Mouse (Mus musculus): ENCODE results near the gene Adtrp. TPM values are rescaled to one million over a fixed set of nuclear protein-coding genes. Genes with fewer than 3 reads are reported as not detected.
A peak's percentile ranks its signal among the peaks of the same experiment; 100 is the strongest.

Gene Adtrp
- polyA plus RNA-seq, 1 experiment from 2014 or later, result 0.33 TPM

DNA sequence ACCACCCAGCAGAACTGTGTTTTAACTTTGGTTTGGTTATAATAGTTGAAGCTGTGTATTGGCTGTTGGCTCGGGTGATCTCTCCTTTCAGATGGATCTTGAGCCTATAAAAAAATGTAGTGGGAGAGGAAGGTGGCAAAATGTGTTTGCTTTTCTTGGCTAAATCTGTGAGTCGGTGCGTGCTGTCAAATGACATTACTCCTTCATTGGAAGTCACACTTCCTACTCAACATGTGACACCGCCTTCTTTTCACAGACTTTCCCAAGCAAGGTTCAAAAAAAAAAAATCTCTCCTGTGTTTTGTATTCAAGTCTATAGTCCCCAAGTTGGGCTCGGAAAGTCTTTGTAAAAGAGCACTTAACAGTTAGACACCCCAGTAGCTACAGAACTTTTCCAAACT, 19.9 kb downstream of the Adtrp start:
- H3K36me3 ChIP-seq, result no peaks in the 10 kb centered on the region
- WGBS, result 72% methylated on average over 5 of the region's 5 CpGs
- H3K4me3 ChIP-seq, result no peak overlapping the region
- no peaks in the 10 kb centered on the region for H3K9me3 ChIP-seq
- no peaks in the 10 kb centered on the region for H3K27me3 ChIP-seq (replicated peaks)
- H3K9ac ChIP-seq, result no peak overlapping the region
- no peak overlapping the region for H3K4me2 ChIP-seq
- peaks cover 10% of the 10 kb centered on the region for H3K4me1 ChIP-seq
- no peak overlapping the region for H3K27ac ChIP-seq (replicated peaks)
- ATAC-seq (ENCODE audit: extremely low read depth, insufficient number of reproducible peaks, low FRiP score, low TSS enrichment), result no peak

DNA sequence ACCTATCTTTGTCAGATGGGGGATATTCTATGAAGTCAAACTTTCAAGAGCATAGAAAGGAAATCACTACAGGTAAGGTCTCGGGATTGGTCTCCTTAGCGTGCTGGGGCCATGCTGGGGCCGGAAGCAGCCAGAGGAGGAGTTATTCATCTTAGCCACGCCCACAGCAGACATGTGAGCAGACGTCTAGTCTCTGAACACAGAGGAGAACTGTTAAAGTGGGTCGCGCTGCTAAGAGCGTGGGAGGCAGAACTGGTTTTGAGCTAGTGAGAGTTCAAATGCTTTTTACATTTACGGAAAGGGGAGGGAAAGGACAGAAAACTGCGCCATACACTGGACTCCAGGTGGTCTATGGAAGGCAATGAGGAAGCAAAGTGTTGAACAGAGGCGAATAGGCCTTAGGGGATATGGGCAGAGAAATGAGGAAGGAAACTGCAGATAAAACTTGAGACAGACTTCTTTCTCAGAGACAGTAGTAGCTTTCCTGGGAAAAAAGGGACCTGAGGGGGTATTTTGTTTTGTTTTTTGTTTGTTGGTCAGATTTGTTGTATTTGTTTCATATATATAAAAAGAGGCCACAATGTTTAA, 22.0 kb downstream of the Adtrp start:
- WGBS, result 70% methylated on average over 11 of the region's 11 CpGs
- Histone ChIP-seq H3K4me2 (no peak overlapping the region), H3K27ac (replicated peaks) (no peak overlapping the region), H3K9ac (no peak overlapping the region), H3K27me3 (replicated peaks) (no peaks in the 10 kb centered on the region), H3K4me3 (no peak overlapping the region), H3K36me3 (no peaks in the 10 kb centered on the region), H3K4me1 (peaks cover 11% of the 10 kb centered on the region), H3K9me3 (no peaks in the 10 kb centered on the region)
- no peak for ATAC-seq (ENCODE audit: extremely low read depth, insufficient number of reproducible peaks, low FRiP score, low TSS enrichment)

DNA sequence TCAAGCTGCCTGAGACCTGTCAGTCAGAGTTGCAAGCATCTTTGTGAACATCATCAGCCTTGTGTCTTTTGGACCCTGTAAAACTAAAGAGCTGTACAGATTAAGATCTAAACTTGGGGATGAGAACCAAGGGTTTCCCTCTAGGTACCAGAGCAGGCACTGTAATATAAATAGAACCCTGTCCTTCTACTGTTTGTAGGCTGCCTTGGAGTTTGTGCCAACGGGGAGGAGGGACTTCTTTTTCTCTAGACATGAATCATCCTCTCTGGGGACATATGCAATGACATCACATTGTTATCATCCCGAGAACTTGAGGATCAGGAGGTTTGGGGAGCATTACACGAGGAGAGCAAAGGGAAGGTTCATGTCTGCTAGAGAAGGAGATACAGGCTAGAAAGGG, 24.4 kb downstream of the Adtrp start:
- Histone ChIP-seq H3K27me3 (replicated peaks) (no peaks in the 10 kb centered on the region), H3K36me3 (no peaks in the 10 kb centered on the region), H3K4me3 (no peak overlapping the region), H3K27ac (replicated peaks) (no peak overlapping the region), H3K4me2 (no peak overlapping the region), H3K9ac (no peak overlapping the region), H3K4me1 (peaks cover 8% of the 10 kb centered on the region), H3K9me3 (no peaks in the 10 kb centered on the region)
- 40% methylated on average over 3 of the region's 3 CpGs for WGBS
- no peak for ATAC-seq (ENCODE audit: extremely low read depth, insufficient number of reproducible peaks, low FRiP score, low TSS enrichment)

DNA sequence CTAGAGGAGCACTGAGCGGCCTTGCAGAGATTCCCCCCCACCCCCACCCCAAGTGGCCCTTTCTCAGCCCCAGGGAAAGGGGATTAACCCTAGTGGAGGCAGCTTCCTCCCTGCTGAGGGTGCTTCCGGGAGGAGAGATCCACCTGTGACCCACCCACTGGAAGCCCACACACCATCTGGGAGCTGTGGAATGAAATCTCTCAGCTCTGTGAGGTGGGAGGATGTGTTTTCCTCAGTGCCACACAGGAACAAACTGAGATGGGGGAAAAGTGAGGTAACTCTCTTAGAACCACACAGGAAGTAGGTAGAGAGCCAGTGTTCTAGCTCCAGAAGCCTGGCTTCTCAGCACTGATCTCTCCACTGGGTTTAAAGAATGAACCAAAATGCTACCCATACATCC, 24.9 kb downstream of the Adtrp start:
- Histone ChIP-seq H3K27ac (replicated peaks) (no peak overlapping the region), H3K4me1 (peaks cover 8% of the 10 kb centered on the region; the same call in 1 of the 2 replicates), H3K4me2 (no peak overlapping the region), H3K27me3 (replicated peaks) (no peaks in the 10 kb centered on the region), H3K4me3 (no peak overlapping the region), H3K36me3 (no peaks in the 10 kb centered on the region), H3K9me3 (no peaks in the 10 kb centered on the region), H3K9ac (no peak overlapping the region)
- WGBS, result 34% methylated on average over 2 of the region's 2 CpGs
- no peak for ATAC-seq (ENCODE audit: extremely low read depth, insufficient number of reproducible peaks, low FRiP score, low TSS enrichment)

DNA sequence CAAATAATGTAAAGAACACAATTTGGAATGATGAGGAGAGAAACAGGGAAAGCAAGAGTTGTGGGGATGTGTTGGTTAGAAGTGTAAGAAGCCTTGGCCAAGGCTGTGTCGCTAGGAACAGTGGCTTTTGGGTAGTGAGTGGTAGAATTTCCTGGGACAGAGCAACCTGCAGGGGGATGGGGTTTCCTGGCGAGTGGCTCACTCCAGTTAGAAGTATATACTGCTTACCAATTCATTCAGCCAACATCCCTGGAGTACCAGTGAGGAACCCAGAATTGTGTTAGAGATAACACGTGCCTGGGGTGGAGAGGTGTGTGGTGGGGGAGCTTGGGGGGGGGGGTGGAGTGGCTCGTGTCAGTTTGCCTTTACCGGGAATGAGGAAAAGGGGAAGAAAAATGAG, 25.4 kb downstream of the Adtrp start:
- Histone ChIP-seq H3K4me2 (no peak overlapping the region), H3K9ac (no peak overlapping the region), H3K27ac (replicated peaks) (no peak overlapping the region), H3K27me3 (replicated peaks) (no peaks in the 10 kb centered on the region), H3K9me3 (no peaks in the 10 kb centered on the region), H3K4me1 (peaks cover 8% of the 10 kb centered on the region; the same call in 1 of the 2 replicates), H3K4me3 (no peak overlapping the region), H3K36me3 (no peaks in the 10 kb centered on the region)
- no peak for ATAC-seq (ENCODE audit: extremely low read depth, insufficient number of reproducible peaks, low FRiP score, low TSS enrichment)
- WGBS, result 20% methylated on average over 5 of the region's 5 CpGs

DNA sequence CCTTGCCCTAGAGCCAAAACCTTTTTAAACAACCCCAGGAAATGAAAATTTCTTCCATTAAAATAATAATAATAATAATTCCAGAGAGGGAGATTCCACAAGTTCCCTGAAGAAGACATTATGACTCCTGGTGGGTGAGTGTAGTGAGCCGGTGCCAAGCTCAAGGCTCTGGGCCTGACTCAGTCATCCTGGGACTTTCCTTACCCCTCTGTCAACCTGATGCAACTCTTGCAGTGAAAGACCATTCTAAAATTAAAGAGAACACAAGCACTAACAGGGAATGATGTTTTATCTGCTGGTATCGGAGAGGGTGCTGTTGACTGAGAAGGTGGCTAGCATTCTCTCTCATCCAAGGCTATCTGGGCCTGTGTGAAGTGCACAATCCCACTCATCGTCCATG, 26.5 kb downstream of the Adtrp start:
- H3K27ac ChIP-seq (replicated peaks), result no peak overlapping the region
- H3K4me3 ChIP-seq, result no peak overlapping the region
- whole genome bisulfite sequencing, result 74% methylated on average over 3 of the region's 3 CpGs
- H3K27me3 ChIP-seq (replicated peaks), result no peaks in the 10 kb centered on the region
- H3K36me3 ChIP-seq, result no peaks in the 10 kb centered on the region
- H3K4me1 ChIP-seq, result peaks cover 8% of the 10 kb centered on the region; the same call in 1 of the 2 replicates
- ATAC-seq (ENCODE audit: extremely low read depth, insufficient number of reproducible peaks, low FRiP score, low TSS enrichment), result no peak
- H3K9me3 ChIP-seq, result no peaks in the 10 kb centered on the region
- no peak overlapping the region for H3K9ac ChIP-seq
- no peak overlapping the region for H3K4me2 ChIP-seq

DNA sequence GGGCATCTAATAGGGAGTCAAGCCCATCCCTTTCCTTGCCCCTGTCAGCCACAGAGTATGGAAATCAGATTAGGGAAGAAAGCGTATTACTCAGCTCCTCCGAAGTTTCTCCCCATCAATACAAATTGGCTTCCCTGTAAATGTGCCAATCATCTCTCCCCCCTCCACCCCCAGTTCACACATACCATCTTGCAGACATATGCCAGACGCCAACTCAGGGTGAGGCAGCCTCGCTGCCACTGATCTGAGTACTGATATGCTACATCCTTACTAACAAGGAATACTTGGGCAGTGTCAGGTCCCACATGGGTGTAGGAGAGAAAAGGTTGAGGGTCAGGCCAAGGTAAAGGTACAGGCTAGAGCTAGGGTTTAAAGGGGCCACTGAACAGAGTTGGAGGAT, 27.6 kb downstream of the Adtrp start:
- Histone ChIP-seq H3K9ac (no peak overlapping the region), H3K4me2 (no peak overlapping the region), H3K9me3 (no peaks in the 10 kb centered on the region), H3K36me3 (no peaks in the 10 kb centered on the region), H3K4me1 (peaks cover 8% of the 10 kb centered on the region; the same call in 1 of the 2 replicates), H3K4me3 (no peak overlapping the region), H3K27ac (replicated peaks) (no peak overlapping the region), H3K27me3 (replicated peaks) (no peaks in the 10 kb centered on the region)
- ATAC-seq (ENCODE audit: extremely low read depth, insufficient number of reproducible peaks, low FRiP score, low TSS enrichment), result no peak
- WGBS, result 73% methylated on average over 4 of the region's 4 CpGs

DNA sequence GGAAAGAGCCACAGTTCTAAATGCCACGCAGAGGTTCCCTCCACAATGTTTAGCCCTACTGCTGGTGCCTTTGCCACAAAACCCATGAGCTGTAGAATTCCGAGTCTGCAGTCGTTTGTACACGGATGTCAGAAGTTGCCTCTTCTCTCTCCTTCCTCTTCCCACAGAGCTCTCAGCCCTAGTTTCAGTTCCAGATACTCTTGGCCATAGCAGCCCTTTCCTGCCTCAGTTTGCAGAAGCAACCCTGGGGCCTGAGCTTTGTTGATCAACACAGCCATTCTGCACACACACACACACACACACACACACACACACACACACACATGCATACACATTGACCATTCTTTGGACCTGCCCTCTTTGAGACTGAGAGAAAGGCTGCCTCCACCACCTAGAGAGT, 28.0 kb downstream of the Adtrp start:
- Histone ChIP-seq H3K4me1 (peaks cover 8% of the 10 kb centered on the region; the same call in 1 of the 2 replicates), H3K9me3 (no peaks in the 10 kb centered on the region), H3K4me3 (no peak overlapping the region), H3K27me3 (replicated peaks) (no peaks in the 10 kb centered on the region), H3K4me2 (no peak overlapping the region), H3K9ac (no peak overlapping the region), H3K36me3 (no peaks in the 10 kb centered on the region), H3K27ac (replicated peaks) (no peak overlapping the region)
- WGBS, result 79% methylated on average over 4 of the region's 4 CpGs
- no peak for ATAC-seq (ENCODE audit: extremely low read depth, insufficient number of reproducible peaks, low FRiP score, low TSS enrichment)

DNA sequence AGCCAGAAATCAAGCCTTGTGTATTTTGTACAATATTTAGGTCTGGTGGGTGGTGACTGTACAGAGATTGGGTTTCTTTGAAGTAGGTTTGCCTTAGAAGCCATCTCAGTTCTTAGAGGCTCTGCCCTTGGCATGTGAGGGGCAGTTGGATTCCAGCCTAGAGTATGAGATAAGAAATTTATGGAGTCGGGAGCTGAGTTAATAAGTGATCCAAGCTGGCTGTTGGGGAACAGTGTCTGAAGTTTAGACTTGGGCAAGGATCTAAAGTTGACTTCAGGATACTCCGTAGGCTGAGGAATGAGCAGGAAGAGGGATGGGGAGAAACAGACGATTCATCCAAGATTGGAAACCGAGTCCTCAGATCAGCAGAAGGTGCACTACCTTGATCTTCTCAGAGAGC, 29.9 kb downstream of the Adtrp start:
- 59% methylated on average over 4 of the region's 4 CpGs for WGBS
- H3K4me3 ChIP-seq, result no peak overlapping the region
- H3K36me3 ChIP-seq, result no peaks in the 10 kb centered on the region
- no peaks in the 10 kb centered on the region for H3K9me3 ChIP-seq
- H3K4me2 ChIP-seq, result no peak overlapping the region
- H3K4me1 ChIP-seq, result peaks cover 1% of the 10 kb centered on the region; the same call in 1 of the 2 replicates
- no peak for ATAC-seq (ENCODE audit: extremely low read depth, insufficient number of reproducible peaks, low FRiP score, low TSS enrichment)
- H3K27ac ChIP-seq (replicated peaks), result 0 out of 2 replicates have a peak overlapping the region, but pooled peaks have one; percentile 20
- H3K9ac ChIP-seq, result no peak overlapping the region
- no peaks in the 10 kb centered on the region for H3K27me3 ChIP-seq (replicated peaks)

DNA sequence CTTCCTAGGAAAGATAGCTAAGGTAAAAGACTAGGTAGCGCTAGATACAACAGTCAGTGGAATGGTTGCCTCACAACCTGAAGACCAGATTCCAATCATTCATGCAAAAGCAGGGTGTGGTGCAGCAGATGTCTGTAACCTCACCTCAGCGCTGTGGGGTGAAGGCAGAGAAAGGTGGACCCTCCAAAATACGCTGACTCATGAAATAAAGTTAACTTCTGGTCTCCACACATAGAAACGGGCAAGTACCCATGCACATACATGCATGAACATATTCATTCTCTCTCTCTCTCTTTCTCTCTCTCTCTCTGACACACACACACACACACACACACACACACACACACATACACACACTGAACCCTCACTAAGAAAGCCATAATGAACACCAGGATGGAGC, 30.8 kb downstream of the Adtrp start:
- no peak overlapping the region for H3K4me3 ChIP-seq
- no peaks in the 10 kb centered on the region for H3K9me3 ChIP-seq
- H3K4me1 ChIP-seq, result no peaks in the 10 kb centered on the region
- H3K4me2 ChIP-seq, result no peak overlapping the region
- ATAC-seq (ENCODE audit: extremely low read depth, insufficient number of reproducible peaks, low FRiP score, low TSS enrichment), result no peak
- H3K27me3 ChIP-seq (replicated peaks), result no peaks in the 10 kb centered on the region
- no peaks in the 10 kb centered on the region for H3K36me3 ChIP-seq
- 85% methylated on average over 4 of the region's 4 CpGs for WGBS
- H3K9ac ChIP-seq, result no peak overlapping the region
- 0 out of 2 replicates have a peak overlapping the region, but pooled peaks have one; percentile 38 for H3K27ac ChIP-seq (replicated peaks)

DNA sequence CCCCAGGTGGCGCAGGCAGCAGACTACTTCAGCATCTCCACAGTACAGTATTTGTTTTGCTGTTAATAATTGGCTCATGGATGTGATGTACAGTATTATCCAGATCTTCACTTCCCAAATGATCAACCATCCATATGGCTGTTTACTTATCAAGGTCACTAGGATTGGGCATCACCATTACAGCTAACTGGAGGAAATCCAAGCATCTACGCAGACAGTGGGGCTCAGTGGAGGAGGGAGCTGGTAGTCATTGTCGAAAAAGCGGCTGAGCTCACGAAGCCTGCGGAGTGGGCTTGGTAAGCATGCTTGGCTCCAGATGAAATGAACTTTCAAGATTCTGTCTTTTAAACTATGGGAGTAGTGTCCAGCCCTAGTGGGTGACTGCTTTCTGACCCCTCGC, 36.7 kb downstream of the Adtrp start:
- no peak overlapping the region for H3K9ac ChIP-seq
- 87% methylated on average over 7 of the region's 7 CpGs for WGBS
- H3K36me3 ChIP-seq, result no peaks in the 10 kb centered on the region
- no peak for ATAC-seq (ENCODE audit: extremely low read depth, insufficient number of reproducible peaks, low FRiP score, low TSS enrichment)
- H3K9me3 ChIP-seq, result no peaks in the 10 kb centered on the region
- H3K27me3 ChIP-seq (replicated peaks), result no peaks in the 10 kb centered on the region
- H3K4me1 ChIP-seq, result peaks cover 10% of the 10 kb centered on the region
- no peak overlapping the region for H3K4me2 ChIP-seq
- H3K4me3 ChIP-seq, result no peak overlapping the region
- no peak overlapping the region for H3K27ac ChIP-seq (replicated peaks)

DNA sequence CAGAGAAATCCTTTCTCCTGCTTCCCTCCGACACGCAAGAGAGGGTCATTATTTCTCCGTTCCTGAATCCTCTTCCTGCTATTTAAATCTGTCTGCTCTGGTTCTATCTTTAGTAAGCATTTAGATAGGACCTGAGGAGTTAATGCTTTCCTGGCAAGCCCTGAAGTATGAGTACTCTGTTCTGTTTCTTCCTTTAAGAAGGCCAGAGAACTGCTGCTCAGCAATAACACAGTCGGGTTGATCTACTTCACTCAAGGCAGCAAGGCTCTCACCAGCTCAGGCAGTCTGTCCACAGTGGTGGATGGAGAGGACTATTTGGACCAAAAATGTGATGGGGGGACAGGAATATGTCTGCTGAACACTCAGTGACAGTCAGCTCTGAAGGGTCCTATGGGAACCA, 39.7 kb downstream of the Adtrp start:
- 29% methylated on average over 4 of the region's 4 CpGs for WGBS
- peak overlapping the region; percentile 48 for H3K27ac ChIP-seq (replicated peaks)

More for the DNA sequence above, 39.7 kb downstream of the Adtrp start:
- Histone ChIP-seq H3K4me2 (0 out of 2 replicates have a peak overlapping the region, but pooled peaks have one; percentile 5), H3K9ac (no peak overlapping the region), H3K27me3 (replicated peaks) (no peaks in the 10 kb centered on the region), H3K9me3 (no peaks in the 10 kb centered on the region), H3K36me3 (no peaks in the 10 kb centered on the region), H3K4me1 (peaks cover 18% of the 10 kb centered on the region), H3K4me3 (no peak overlapping the region)
- no peak for ATAC-seq (ENCODE audit: extremely low read depth, insufficient number of reproducible peaks, low FRiP score, low TSS enrichment)

Data from heart, embryonic 13.5 days (tissue).